Mouse (Mus musculus) CH12.LX (cell line): ENCODE data around the gene Rpn1.

ENCODE experiments used
- CTCF ChIP-seq, 2 experiments: IDR thresholded peaks in 1 of 2; conservative IDR thresholded peaks in 1 of 2; 2 replicates each; pipeline ENCODE4 v1.5.1; 2011 to 2012; ENCODE audit warnings: low read depth in 2 of 2, low read length in 2 of 2, improper control_type of control experiment in 1 of 2, inconsistent platforms in 1 of 2, mild to moderate bottlenecking in 1 of 2, moderate library complexity in 1 of 2
- E2F4 ChIP-seq: IDR thresholded peaks from 2 replicates; pipeline ENCODE4 v1.6.1; 2011; ENCODE audit warnings: low read depth, low read length, improper control_type of control experiment; ENCODE audit not compliant: insufficient replicate concordance
- EP300 ChIP-seq: IDR thresholded peaks from 2 replicates; pipeline ENCODE4 v1.6.1; 2011; ENCODE audit warnings: low read length, improper control_type of control experiment
- JUN ChIP-seq: IDR thresholded peaks from 2 replicates; pipeline ENCODE4 v1.6.1; 2011; ENCODE audit warnings: low read depth, mild to moderate bottlenecking, low read length, improper control_type of control experiment, moderate library complexity; ENCODE audit not compliant: insufficient read depth
- JUND ChIP-seq: conservative IDR thresholded peaks from 2 replicates; pipeline ENCODE4 v1.6.1; 2011; ENCODE audit warnings: low read depth, low read length, improper control_type of control experiment
- KAT2A ChIP-seq: IDR thresholded peaks from 2 replicates; pipeline ENCODE4 v1.6.1; 2012; ENCODE audit warnings: low read length, improper control_type of control experiment, inconsistent platforms; ENCODE audit not compliant: insufficient replicate concordance
- POLR2A ChIP-seq: IDR thresholded peaks from 2 replicates; pipeline ENCODE4 v1.6.1; 2011; ENCODE audit warnings: low read depth, mild to moderate bottlenecking, improper control_type of control experiment, low read length
- SIN3A ChIP-seq: IDR thresholded peaks from 2 replicates; pipeline ENCODE4 v1.6.1; 2012; ENCODE audit warnings: low read length, improper control_type of control experiment, inconsistent platforms
- ZKSCAN1 ChIP-seq: IDR thresholded peaks from 2 replicates; pipeline ENCODE4 v1.6.1; 2012; ENCODE audit warnings: low read depth, inconsistent platforms, low read length, improper control_type of control experiment, borderline replicate concordance

DNA sequence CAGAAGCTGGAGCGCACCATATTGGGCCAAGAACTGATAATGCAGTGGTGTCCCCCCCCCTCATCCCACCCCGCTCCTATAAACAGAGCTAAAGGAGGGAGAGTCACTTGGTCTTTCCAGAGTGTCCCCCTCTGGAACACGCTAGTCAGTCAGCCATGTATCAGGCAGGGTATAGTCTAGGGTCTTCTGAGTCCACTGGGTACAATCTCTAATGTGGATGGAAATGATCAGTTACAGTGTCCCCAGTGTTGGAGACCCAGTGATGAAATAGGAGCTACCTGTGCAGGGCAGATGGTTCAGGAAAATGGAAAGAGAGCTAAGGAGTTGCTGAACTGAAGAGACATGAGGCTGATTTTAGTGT is 38.9 kb upstream of the Rpn1 start:
- TF ChIP-seq CTCF (conservative IDR thresholded peaks at IDR 0.05 in 1 of 2, IDR thresholded peaks at IDR 0.05 in 1 of 2; ENCODE audit: low read depth in 2 of 2, low read length in 2 of 2) = no peak
- no peak for TF ChIP-seq POLR2A
- TF ChIP-seq EP300 = no peak
- no peak for TF ChIP-seq E2F4
- no peak for TF ChIP-seq JUND
- no peak for TF ChIP-seq KAT2A
- no peak for TF ChIP-seq JUN
- TF ChIP-seq ZKSCAN1 = no peak
- TF ChIP-seq SIN3A = no peak
